ENCODE assay signal across 18 mouse cellular contexts in genomic region chr19:20261586-20261985, GRCm38 (mm10).
DNase-seq lines count a peak whose midpoint lies in the region.
"Had no signal": no experiment of that assay in that cellular context is flagged by ENCODE, and none has a peak within 500 bp of the region (broad histone marks: within the 10 kb centered on the region; RNA-seq: fewer than 3 reads in every experiment).

No protein-coding gene starts in this region.

- DNase-seq in cerebellum, postnatal 14 days: peak; percentile 5 to 39
- DNase-seq in cerebellum, adult 9-11 months: no peak
- peak; percentile 2 for DNase-seq in layer of hippocampus, adult 9-11 months
- DNase-seq in layer of hippocampus, postnatal 25 days (ENCODE audit: extremely low spot score in 1 of 2, low spot score in 1 of 2): no peak
- DNase-seq in brain, adult 2 months (ENCODE audit: low read depth, low spot score): peak; percentile 72
- DNase-seq in telencephalon, adult 2 months (ENCODE audit: low read depth, low spot score): peak; percentile 67
- DNase-seq in adrenal gland, adult 2 months: no peak
- DNase-seq: adrenal gland, adult 8-10 months; cerebellum, adult 11 months; cerebellum, adult 9-10 months; gastrocnemius, postnatal 14 days; heart, postnatal 14 days; kidney, adult 2 months; kidney, postnatal 4 days; liver, embryonic 13.5 days; lung, adult 18-20 months; midbrain, embryonic 14.5 days; thymus, postnatal 4 days had no signal

Comparison
In these comparisons a context has a peak if more than half of its experiments do, and no peak if none do; other contexts are left out.
1. DNase-seq: peak in cerebellum, postnatal 14 days (2 of 2), layer of hippocampus, adult 9-11 months (single experiment), brain, adult 2 months (single experiment) and telencephalon, adult 2 months (single experiment); none in cerebellum, adult 9-11 months (single experiment), layer of hippocampus, postnatal 25 days (0 of 2) and adrenal gland, adult 2 months (single experiment).